Mouse (Mus musculus) intestine, embryonic 16.5 days (tissue): ENCODE data around the gene Mttp. TPM values are rescaled to one million over a fixed set of nuclear protein-coding genes. Genes with fewer than 3 reads are reported as not detected.
A peak's percentile ranks its signal among the peaks of the same experiment; 100 is the strongest.

ENCODE experiments used
- ATAC-seq: fragments of 200-750 bp; cut with Nextera tagmentation; 2 replicates; pipeline ENCODE4 v1.8.0; 2017; ENCODE audit warnings: moderate TSS enrichment, moderate library complexity
- H3K27ac ChIP-seq: fragments of 300-500 bp; sonication (generic); 2 replicates; pipeline ENCODE4 v1.5.1; 2014; ENCODE audit warnings: mild to moderate bottlenecking, low read length
- H3K27me3 ChIP-seq: fragments of 300-500 bp; sonication (generic); replicated peaks from 2 replicates; pipeline ENCODE4 v1.6.1; 2014; ENCODE audit warnings: low read length, control low read depth, mixed read lengths; ENCODE audit not compliant: control insufficient read depth, insufficient read depth
- H3K36me3 ChIP-seq: fragments of 300-500 bp; sonication (generic); 2 replicates; pipeline ENCODE4 v1.6.1; 2014; ENCODE audit warnings: low read length, control low read depth; ENCODE audit not compliant: control insufficient read depth, insufficient read depth
- H3K4me1 ChIP-seq: fragments of 300-500 bp; sonication (generic); 2 replicates; pipeline ENCODE4 v1.6.1; 2014; ENCODE audit warnings: low read length, control low read depth, mixed read lengths; ENCODE audit not compliant: control insufficient read depth, insufficient read depth
- H3K4me2 ChIP-seq: fragments of 300-500 bp; sonication (generic); 2 replicates; pipeline ENCODE4 v1.6.1; 2014; ENCODE audit warnings: low read depth, low read length, control low read depth
- H3K4me3 ChIP-seq: fragments of 300-500 bp; sonication (generic); 2 replicates; pipeline ENCODE4 v1.5.1; 2014; ENCODE audit warnings: mild to moderate bottlenecking, low read length
- H3K9ac ChIP-seq: fragments of 300-500 bp; sonication (generic); 2 replicates; pipeline ENCODE4 v1.6.1; 2014; ENCODE audit warnings: low read depth, low read length
- H3K9me3 ChIP-seq: fragments of 300-500 bp; sonication (generic); 2 replicates; pipeline ENCODE4 v1.6.1; 2016; ENCODE audit warnings: low read length, control low read depth; ENCODE audit not compliant: control insufficient read depth
- WGBS: fragments of 180-500 bp; shearing (Covaris S2); extraction: QIAGEN DNeasy Blood & Tissue Kit; methylation state at CpG from one replicate; pipeline ENCODE4 v1.1.7; 2014; 5-methylcytosine and 5-hydroxymethylcytosine counted together
- polyA plus RNA-seq: library from polyadenylated mRNA; unstranded; fragments of >200 nt; fragmentation: Nextera tagmentation; extraction: Ambion mirVana; gene quantifications from 2 replicates; pipeline ENCODE4 v1.2.1, GENCODE M21; 2015

Gene Mttp
- polyA plus RNA-seq, 1 experiment from 2014 or later = 405 TPM

DNA sequence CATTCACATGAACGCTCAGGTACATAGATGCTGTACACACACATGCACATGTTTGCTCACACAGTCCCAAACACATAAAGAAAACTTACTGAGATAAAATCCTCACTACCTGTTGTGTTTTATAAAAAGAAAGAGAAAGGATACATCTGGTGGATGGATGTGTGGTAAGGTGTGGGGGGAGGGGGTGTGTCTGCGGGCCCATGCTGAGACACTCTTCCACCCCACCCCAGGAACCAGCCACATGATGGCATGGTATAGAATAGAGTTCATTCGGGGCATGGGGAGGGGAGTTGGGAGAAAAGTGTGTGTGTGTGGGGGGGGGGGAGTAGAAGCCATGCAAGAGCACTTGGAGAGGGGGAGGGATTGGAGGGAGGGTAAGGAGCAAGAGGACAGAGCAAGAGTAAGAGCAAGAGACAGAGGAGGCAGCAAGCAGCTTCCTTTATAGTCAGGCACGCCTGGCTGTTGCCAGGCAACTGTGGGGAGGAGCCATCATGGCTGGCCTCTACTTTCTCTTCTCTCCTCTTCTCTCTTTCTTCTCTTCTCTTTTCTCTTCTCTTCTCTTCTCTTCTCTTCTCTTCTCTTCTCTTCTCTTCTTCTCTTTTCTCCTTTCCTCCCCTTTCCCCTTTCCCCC lies 17.9 kb upstream of the Mttp start:
- Histone ChIP-seq H3K27me3 (no peaks in the 10 kb centered on the region), H3K4me1 (no peaks in the 10 kb centered on the region), H3K9ac (no peak overlapping the region), H3K27ac (no peak overlapping the region), H3K4me3 (no peak overlapping the region), H3K4me2 (no peak overlapping the region), H3K9me3 (no peaks in the 10 kb centered on the region), H3K36me3 (no peaks in the 10 kb centered on the region)
- no peak for ATAC-seq
- WGBS = 58% methylated on average over 4 of the region's 4 CpGs

DNA sequence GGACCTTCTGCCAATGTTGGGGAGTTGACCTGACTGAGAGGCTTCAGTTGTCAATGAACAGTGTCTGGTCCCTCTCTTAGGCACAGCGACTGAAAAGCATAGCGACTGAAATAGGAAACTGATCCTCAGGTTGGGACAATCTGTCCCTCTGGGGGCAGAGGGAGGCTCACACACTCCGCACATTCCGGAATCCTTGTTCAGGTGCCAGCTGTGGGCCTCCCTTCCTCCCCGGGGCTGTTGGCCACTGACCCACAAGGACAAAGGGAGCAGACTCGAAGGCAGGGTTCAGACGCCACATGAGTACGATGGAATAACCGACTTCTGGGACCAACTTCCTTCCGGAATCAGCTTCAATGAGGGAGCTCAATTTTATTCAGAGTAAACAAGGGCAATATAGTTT lies 16.9 kb upstream of the Mttp start:
- Histone ChIP-seq H3K9ac (no peak overlapping the region), H3K27ac (no peak overlapping the region), H3K27me3 (no peaks in the 10 kb centered on the region), H3K4me1 (no peaks in the 10 kb centered on the region), H3K4me2 (no peak overlapping the region), H3K36me3 (no peaks in the 10 kb centered on the region), H3K4me3 (no peak overlapping the region), H3K9me3 (no peaks in the 10 kb centered on the region)
- 88% methylated on average over 10 of the region's 10 CpGs for WGBS
- no peak for ATAC-seq

DNA sequence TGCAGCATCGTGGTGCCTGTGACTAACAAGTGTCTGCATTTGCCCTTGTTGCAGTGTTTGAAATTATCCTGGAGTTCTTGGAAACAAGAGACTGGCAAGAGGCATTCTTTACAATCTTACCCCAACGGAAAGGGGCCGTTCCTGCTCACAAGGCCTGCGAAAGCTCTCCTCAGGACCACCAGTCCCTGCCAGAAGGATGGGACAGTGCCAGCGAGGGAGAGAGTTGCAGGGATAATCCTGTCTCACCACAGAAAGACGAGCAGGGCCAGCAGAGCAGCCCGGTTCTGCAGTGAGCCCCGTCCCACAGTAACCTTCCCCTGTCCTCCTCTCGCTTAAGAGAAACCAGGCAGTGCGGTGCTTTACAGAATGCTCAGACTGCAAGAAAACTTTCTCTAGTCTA lies 11.9 kb upstream of the Mttp start:
- H3K9me3 ChIP-seq = no peaks in the 10 kb centered on the region
- no peaks in the 10 kb centered on the region for H3K36me3 ChIP-seq
- H3K27me3 ChIP-seq = no peaks in the 10 kb centered on the region
- H3K4me1 ChIP-seq = no peaks in the 10 kb centered on the region
- H3K4me3 ChIP-seq = no peak overlapping the region
- no peak for ATAC-seq
- WGBS = 78% methylated on average over 10 of the region's 10 CpGs
- no peak overlapping the region for H3K27ac ChIP-seq
- no peak overlapping the region for H3K9ac ChIP-seq
- no peak overlapping the region for H3K4me2 ChIP-seq

DNA sequence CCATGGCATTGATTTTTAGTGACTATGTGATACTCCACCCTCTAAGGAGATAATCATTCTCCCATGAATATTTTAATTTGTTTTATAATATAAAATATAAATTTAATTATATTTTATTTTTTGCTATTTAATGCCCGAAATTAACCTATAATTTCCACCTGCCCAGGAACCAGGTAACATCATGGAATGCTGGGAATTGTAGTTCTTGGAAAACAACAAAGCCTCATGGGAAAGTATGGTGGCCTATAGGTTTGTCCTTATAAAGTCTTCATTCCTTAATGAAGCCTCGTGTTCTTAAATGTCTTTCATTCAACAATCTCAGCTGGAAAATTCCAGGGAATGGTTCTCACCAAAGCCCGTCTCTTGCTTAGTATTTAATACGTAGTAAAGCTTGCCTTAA lies 10.3 kb upstream of the Mttp start:
- H3K27ac ChIP-seq = no peak overlapping the region
- H3K4me3 ChIP-seq = no peak overlapping the region
- no peaks in the 10 kb centered on the region for H3K4me1 ChIP-seq
- ATAC-seq = no peak
- H3K9ac ChIP-seq = no peak overlapping the region
- WGBS = 89% methylated on average over 4 of the region's 4 CpGs
- H3K9me3 ChIP-seq = no peaks in the 10 kb centered on the region
- no peaks in the 10 kb centered on the region for H3K36me3 ChIP-seq
- no peak overlapping the region for H3K4me2 ChIP-seq
- no peaks in the 10 kb centered on the region for H3K27me3 ChIP-seq

DNA sequence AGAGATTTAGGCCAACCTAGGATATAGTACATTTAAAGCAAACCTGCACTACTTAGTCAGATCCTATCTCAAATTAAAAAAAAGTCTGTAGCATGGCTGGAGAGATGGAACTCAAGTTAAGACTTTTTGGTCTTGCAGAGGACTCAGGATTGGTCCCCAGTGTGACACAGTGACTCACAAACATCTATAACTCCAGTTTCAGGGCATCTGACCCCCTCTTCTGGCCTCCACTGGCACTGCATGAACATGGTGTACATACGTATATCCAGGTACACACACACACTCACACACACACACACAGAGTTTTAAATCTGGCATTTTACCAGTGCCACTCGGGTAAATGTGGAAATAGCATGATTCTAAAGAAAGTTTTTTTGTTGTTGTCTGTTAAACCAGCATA lies 4.0 kb upstream of the Mttp start:
- no peak for ATAC-seq
- Histone ChIP-seq H3K4me3 (no peak overlapping the region), H3K36me3 (no peaks in the 10 kb centered on the region; the same call in 1 of the 2 replicates), H3K4me2 (no peak overlapping the region), H3K4me1 (no peaks in the 10 kb centered on the region), H3K27me3 (no peaks in the 10 kb centered on the region), H3K27ac (no peak overlapping the region), H3K9me3 (no peaks in the 10 kb centered on the region), H3K9ac (no peak overlapping the region)
- 93% methylated on average over 2 of the region's 2 CpGs for WGBS

DNA sequence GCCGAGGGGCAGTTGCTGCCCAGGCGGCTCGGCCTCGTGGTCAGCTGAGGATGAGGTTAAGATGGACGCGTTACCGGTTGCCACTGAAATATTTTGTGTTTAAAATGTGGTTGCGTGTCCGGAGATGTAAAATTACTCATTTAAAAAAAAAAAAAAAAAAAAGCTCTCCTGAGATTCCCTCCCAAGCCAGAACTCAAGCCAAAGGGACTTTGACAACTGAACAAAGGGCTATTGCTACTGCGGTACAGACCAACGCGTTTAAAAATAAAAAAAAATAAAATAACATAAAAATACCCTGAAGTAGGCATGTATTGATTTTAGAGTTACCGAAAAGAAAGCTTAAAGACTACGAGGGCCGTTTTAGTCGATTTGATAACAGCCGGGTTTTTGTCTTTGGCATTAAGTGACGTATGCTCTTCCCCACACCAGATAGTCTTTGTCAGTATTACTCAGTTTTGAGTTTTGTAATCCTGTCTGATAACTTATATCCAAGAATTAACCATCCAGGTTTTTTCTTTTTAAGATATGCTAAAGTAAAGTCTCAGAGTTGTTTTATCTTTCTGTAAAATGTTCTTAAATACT lies 617 bp downstream of the Mttp start:
- Histone ChIP-seq H3K4me1 (0 out of 2 replicates have a peak, but pooled peaks cover 2% of the 10 kb centered on the region), H3K9ac (peak overlapping the region; percentile 85), H3K27me3 (no peaks in the 10 kb centered on the region), H3K4me2 (peak overlapping the region; percentile 68), H3K9me3 (no peaks in the 10 kb centered on the region), H3K27ac (peak overlapping the region; percentile 100), H3K4me3 (peak overlapping the region; percentile 73), H3K36me3 (no peaks in the 10 kb centered on the region)
- under 1% methylated on average over 18 of the region's 18 CpGs for WGBS
- ATAC-seq = no peak

DNA sequence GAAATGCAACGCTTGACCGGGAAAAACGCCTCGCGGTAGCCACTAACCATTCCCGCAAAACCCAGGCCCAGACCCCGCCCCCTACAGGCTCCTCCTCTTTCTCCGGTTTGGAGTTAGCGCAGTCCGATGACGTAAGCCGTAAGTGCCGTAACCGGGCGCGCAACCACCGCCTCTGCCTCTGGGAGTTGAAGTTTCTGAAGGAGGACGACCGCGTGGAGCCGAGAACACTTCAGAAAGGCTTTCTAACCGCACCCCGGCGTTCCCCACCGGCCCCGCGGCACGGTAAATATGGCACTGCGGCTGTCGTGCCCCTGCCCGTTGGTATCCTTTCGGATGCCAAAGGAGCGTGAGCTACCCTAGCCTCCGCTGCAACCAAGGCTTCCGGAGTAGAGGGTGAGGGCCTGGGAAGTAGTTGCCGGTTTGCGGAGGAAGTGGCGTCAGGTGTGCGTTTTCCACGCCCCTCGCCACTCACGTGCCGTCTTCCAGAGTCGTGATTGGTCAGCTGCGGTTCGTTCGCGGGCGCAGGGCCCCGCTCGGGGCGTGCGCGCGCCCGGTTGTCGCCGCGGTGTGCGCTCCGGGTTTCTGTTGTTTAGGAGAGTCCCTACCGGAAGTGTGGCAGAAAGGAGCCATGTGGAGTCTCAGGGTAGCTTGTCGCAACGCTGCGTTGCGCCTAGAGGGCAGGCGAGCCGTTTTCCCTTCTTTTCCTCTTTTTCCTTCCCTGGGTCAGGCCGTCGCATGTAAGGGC lies 1.3 kb downstream of the Mttp start, which contains the start of gene Trmt10a:
Gene Trmt10a, plus strand, starts transcription at position 134 of the 745 bp plus-strand sequence.
- peak; percentile 99 for ATAC-seq
- under 1% methylated on average over 70 of the region's 70 CpGs for WGBS
- Histone ChIP-seq H3K27ac (peak within 1 kb of the TSS; percentile 100), H3K9me3 (no peaks in the 10 kb centered on the region), H3K4me3 (peak within 1 kb of the TSS; percentile 73), H3K9ac (peak within 1 kb of the TSS; percentile 85), H3K4me2 (peak within 1 kb of the TSS; percentile 68), H3K36me3 (no peaks in the 10 kb centered on the region), H3K27me3 (no peaks in the 10 kb centered on the region), H3K4me1 (0 out of 2 replicates have a peak, but pooled peaks cover 2% of the 10 kb centered on the region)

DNA sequence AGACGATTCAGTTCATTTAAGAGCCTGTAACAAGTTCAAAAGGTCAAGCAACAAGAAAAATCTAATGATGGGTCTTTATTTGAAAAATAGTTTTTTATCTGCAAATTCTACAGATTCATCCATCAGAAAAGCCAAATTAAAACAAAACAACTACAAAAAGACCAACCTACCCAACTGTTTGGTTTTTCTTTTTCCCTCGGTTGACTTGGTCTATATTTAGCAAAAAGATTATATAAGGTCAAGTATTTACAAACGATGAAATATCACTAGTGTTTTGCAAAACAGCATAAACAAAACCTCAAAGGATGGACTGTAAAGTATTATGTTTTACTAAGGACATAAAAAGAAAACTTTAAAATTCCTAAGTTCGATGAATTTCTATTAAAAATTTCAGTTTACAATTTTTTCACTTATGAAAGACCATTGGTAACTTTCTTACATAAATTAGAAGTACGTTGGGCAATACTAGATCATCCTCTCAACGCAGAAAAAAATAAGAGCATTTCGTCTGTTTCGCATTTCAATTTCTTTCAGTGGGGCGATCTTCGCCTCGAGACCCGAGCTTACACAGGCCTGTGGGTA lies 1.9 kb downstream of the Mttp start:
- peak overlapping the region; percentile 100 for H3K27ac ChIP-seq
- H3K9ac ChIP-seq = peak overlapping the region; percentile 66

DNA sequence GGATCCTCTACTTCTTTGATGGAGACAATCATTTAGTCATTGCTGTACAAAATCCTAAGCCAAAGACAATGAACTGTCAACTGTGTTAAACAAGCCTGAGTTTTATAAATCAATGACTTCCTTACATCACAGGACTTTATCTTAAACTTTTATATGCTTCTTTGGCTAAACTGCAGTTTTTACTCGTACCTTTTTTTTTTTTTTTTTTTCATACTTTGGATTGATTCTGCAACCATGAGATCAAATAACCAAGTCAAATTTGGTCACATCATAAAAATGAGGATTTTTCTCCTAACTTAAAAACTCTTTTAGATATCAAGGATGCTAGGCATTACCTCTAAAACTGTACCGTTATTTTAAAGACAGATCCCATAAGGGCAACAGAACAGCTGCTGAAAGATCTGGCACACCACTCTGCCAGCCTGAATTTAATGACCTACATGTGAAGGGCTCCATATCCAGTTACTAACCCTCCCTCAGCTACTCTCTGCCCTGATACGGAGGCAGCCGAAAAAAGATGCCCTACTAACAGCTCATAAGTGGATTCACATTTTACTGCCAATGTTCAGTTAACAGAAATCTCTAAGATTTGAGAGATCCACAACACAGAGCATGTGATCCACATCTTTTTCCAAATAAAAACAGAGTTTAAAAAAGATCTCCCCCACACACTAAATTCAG lies 2.6 kb downstream of the Mttp start:
- 0 out of 2 replicates have a peak overlapping the region, but pooled peaks have one; percentile 12 for H3K4me3 ChIP-seq
- WGBS = 64% methylated on average over 4 of the region's 4 CpGs
- H3K27me3 ChIP-seq = no peaks in the 10 kb centered on the region

More for the DNA sequence above, 1.9 kb downstream of the Mttp start:
- Histone ChIP-seq H3K4me3 (peak overlapping the region; percentile 73), H3K9me3 (no peaks in the 10 kb centered on the region), H3K4me2 (peak overlapping the region; percentile 48), H3K36me3 (no peaks in the 10 kb centered on the region), H3K27me3 (no peaks in the 10 kb centered on the region), H3K4me1 (0 out of 2 replicates have a peak, but pooled peaks cover 2% of the 10 kb centered on the region)
- ATAC-seq = no peak
- WGBS = 4% methylated on average over 12 of the region's 12 CpGs

More for the DNA sequence above, 2.6 kb downstream of the Mttp start:
- Histone ChIP-seq H3K4me2 (peak overlapping the region; percentile 32), H3K9me3 (no peaks in the 10 kb centered on the region), H3K9ac (peak overlapping the region; percentile 14; the same call in 1 of the 2 replicates), H3K27ac (no peak overlapping the region), H3K36me3 (no peaks in the 10 kb centered on the region), H3K4me1 (0 out of 2 replicates have a peak, but pooled peaks cover 2% of the 10 kb centered on the region)
- no peak for ATAC-seq
